Mouse (Mus musculus) left cerebral cortex, postnatal 36 days (tissue): ENCODE results near the gene Tlr9. TPM values are rescaled to one million over a fixed set of nuclear protein-coding genes. Genes with fewer than 3 reads are reported as not detected.
A peak's percentile ranks its signal among the peaks of the same experiment; 100 is the strongest.

Experiments
- DNase-seq, 2 experiments: peaks; one replicate each; pipeline ENCODE4 v3.0.0; 2021 to 2022; ENCODE audit warnings: low spot score in 2 of 2, mixed read lengths in 1 of 2
- intact Hi-C: fragments of 180-260 bp; cut with DNase I; formaldehyde crosslinking; loops from one replicate; pipeline ENCODE4 v1.15.1; 2025
- total RNA-seq, 2 experiments: library from RNA; stranded (reverse); gene quantifications; 2 replicates each; pipeline ENCODE4 v1.2.3; 2021

The Tlr9 gene
- total RNA-seq = 1 to 10 TPM in 1 of 2 experiments, under 1 TPM in 1; 0.89 to 1.3 TPM

GRCm38 (mm10) chr9:106222261-106222851 is at the start of gene Tlr9:
TSS of gene Tlr9 (plus strand) at chr9:106222598.
- intact Hi-C loops = no loop called here
- DNase-seq = no peak

- DNase-seq = no peak
- intact Hi-C loops = loop anchor here (5.0 kb wide), 1 partner anchor 39 kb away; no protein-coding TSS in a partner anchor
These were observed 49.0 kb upstream of the Tlr9 start for GRCm38 (mm10) chr9:106173363-106173762.

DNA sequence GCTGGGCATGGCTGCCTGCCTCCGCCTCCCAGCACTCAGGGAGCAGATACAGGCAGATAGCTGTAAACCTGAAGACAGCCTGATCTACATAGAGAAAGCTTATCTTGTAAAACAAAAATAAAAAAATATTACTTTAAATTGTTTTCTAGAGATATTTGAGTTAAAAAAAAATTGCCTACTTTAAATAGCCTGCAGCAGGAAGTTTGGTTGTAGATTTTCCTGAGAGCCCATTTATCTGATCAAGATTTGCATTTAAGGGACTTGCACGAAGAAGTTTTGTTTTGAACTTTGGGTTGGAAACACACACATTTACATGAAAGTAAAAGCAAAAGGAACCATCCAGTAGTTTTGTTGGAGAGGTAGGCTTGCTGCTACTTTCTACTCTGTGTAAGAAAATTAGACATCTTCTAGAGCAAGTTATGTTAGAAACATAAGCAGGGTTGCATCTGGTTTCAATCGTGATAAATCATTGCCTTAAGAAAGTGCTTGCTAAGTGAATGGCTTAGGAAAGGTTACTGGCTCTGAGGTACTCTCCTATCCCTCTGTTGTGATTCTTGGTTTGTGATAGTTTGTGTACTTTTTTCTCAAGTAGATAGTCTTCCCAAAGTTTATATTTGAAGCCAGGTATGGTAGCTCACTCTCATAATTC is 46.7 kb upstream of the Tlr9 start:
- no peak for DNase-seq
- intact Hi-C loops = no loop called here

GRCm38 (mm10) chr9:106176769-106177168 is 45.6 kb upstream of the Tlr9 start:
- intact Hi-C loops = no loop called here
- DNase-seq = no peak

GRCm38 (mm10) chr9:106177799-106178198 is 44.6 kb upstream of the Tlr9 start:
- intact Hi-C loops = no loop called here
- DNase-seq = no peak

GRCm38 (mm10) chr9:106179454-106179853 is 42.9 kb upstream of the Tlr9 start:
- DNase-seq = no peak
- intact Hi-C loops = no loop called here

DNA sequence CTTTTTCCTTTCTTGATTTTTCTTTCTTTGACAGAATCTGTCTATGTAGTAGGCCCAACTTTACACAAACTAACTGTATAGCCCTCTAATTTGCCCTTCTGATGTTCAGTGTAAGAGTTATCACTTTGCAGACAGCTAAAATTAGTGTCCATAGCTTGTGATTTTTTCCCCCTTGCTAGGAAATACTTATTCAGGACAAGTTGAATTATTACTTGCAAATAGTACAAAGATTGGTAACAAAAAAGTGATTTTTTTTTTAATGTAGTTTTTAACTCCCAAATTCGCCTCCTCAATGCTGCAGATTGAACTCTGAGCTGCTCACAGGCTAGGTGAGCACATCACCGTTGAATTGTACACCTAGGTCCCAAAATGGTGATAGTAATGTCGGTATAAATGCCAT is 42.4 kb upstream of the Tlr9 start:
- intact Hi-C loops = no loop called here
- no peak for DNase-seq

GRCm38 (mm10) chr9:106182146-106182545 is 40.3 kb upstream of the Tlr9 start:
- intact Hi-C loops = no loop called here
- no peak for DNase-seq

DNA sequence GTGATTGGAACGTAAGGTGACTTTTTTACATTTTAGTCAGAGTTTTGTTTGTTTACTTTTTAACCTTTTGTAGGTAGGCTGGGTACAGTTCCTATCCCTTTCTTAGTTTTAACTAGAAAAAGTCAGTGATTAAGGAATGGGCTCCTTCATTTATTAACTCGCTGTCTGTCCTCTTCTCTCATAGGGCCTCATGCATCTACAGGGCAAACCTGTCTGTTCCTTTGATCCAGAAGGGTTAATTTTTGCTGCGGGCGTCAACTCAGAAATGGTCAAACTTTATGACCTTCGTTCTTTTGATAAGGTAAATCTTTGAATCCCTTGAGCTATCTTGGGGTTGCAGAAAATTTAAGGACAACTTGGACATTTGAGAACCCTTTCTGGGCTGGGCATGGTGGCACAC is 38.4 kb upstream of the Tlr9 start:
- intact Hi-C loops = no loop called here
- no peak for DNase-seq

- DNase-seq = no peak
- intact Hi-C loops = no loop called here
These were observed 31.0 kb upstream of the Tlr9 start for GRCm38 (mm10) chr9:106191355-106191754.

DNA sequence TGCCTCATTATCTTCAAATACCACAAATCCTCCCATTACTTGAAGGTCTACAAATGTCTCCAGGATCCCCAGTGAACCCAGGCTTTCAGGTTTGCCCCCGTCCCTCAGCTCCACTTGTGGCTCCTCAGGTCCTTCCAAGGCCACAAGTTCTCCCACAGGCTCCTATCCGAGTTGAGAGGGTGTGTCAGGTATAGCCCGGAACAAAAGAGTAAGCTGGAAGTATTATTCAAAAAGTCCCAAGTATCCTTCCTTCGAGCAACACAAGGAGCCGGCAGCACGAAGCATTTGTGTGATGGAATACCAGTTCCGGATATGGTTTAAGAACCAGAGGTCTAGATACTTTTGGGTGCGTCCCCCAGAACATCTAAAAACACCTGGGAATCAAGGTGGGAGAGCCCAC is 30.4 kb upstream of the Tlr9 start:
- DNase-seq = no peak

GRCm38 (mm10) chr9:106192998-106193397 is 29.4 kb upstream of the Tlr9 start:
- DNase-seq = peak in 1 of 2 experiments; percentile 59
- intact Hi-C loops = no loop called here

More for the DNA sequence above, 30.4 kb upstream of the Tlr9 start:
- intact Hi-C loops = no loop called here

DNA sequence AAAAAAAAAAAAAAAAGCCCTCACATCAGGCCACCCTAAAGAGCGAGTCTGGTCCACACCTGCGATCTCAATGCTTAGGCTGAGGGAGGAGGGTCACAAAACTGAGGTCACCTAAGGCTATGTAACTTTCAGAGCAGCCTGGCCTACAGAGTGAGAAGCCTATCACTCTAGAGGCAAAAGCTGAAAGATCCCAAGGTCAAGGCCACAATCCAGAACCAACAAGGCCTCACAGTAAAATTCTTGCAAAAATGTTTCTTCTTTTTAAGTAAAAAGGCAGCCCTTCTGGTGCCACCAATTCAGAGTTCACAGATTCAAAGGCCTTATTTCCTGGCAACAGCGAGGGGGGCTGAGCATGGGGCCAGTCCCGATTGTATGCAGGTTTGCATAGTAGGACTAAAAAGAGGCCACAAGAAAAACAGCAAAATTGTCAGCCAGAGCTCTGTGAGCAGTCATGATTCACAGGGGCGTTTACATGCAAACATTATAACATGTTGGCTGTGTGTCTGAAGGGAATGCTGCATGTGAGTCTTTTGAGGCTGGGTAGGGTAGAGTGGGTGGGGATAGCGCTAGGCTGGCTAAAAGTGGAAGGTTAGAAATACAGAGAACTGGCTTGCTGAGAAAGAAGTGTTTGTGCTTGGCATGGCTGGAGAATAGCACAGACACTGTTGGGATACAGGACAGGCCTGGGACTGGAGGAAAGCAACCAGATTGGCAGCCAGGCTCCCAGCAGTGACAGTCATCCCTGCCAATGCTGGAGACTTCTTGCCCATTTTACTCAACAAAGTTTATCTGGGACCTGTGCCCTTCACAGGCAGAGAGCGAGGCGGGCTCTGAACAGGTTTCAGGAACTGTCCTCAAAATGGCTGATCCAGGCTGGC is 28.2 kb upstream of the Tlr9 start:
- DNase-seq = peak in 1 of 2 experiments; percentile 38
- intact Hi-C loops = no loop called here

- DNase-seq = peak; percentile 52 to 56
- intact Hi-C loops = no loop called here
These were observed 26.7 kb upstream of the Tlr9 start for GRCm38 (mm10) chr9:106195693-106196092.

DNA sequence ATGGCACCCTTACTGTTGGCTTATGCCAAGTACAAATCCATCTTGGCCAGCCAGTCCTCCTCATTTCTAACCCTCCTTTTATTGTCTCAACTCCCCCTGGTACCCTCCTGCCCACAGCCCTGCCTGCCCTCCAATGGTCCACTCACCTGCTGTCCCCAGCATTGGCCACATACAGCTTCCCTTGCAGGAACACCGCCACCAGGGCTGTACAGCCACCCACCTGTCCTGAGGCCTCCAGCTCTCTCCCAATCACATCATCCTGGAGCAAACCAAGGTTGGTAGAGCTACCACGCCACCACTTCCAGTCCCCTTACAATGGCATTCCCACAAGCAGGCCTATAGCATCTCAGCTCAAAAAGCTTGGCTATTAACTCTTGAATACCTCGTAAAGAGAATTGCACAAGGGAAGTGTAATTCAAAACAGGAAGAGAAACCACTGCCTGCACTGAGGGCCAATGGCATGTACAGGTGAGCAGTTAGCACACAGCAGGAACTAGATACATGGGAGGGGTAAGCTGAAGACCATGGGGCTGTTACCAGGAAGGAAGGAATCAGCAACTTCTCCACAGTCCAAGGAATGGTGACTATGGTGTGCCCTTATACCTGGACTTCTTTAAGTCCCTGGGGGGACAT is 25.2 kb upstream of the Tlr9 start:
- intact Hi-C loops = no loop called here
- DNase-seq = no peak

DNA sequence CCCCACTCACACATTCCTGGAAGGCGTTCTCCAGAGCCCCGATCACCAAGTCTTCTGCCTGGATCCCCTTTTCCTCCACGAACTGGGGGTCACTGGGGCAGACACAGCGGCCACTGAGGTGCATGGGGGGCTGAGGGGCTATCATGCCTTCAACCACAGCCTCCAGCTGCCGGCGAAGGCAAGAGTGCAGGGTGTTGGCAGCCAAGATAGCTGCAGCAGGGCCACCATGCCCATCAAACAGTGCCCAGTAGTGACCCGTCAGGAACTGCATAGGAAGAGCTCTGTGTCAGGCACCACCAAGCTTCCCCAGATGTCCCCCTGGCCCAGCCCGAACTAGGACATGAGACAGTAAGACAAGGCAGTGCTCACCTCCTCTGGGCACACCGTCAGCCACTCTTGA is 24.7 kb upstream of the Tlr9 start:
- no peak for DNase-seq
- intact Hi-C loops = no loop called here

- intact Hi-C loops = no loop called here
These were observed 23.4 kb upstream of the Tlr9 start for GRCm38 (mm10) chr9:106198962-106199458.

GRCm38 (mm10) chr9:106199535-106200272 is 22.7 kb upstream of the Tlr9 start, which contains the start of gene Ppm1m:
TSS of gene Ppm1m (minus strand) at chr9:106199746.
- intact Hi-C loops = no loop called here
- no peak for DNase-seq

More at GRCm38 (mm10) chr9:106198962-106199458, 23.4 kb upstream of the Tlr9 start:
- DNase-seq = peak in 1 of 2 experiments; percentile 50

DNA sequence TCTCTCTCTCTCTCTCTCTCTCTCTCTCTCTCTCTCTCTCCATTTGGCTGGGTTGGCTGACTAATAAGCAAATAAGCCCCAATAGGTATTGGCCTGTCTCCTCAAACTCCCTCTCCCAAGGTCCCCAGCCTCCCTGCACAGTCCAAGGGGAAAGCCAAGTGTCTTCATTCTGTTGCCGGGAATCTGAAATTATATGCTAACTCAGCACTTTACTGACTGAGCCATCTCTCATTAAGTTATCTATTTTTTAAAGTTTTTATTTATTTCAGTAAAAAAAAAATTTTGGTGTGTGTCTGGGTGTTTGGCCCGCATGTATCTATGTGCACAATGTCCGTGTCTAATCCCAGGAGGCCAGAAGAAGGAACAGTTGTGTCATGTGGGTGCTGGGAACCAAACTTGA is 20.5 kb upstream of the Tlr9 start:
- DNase-seq = no peak
- intact Hi-C loops = no loop called here
